Mouse (Mus musculus) right cerebral cortex, postnatal 25 days (tissue): ENCODE results near the gene Car11.

Experiments
- DNase-seq: peaks from one replicate; pipeline ENCODE4 v3.0.0; 2022

The Car11 gene

GRCm38 (mm10) chr7:45726419-45726818 is 26.8 kb downstream of the Car11 start:
- DNase-seq: no peak

GRCm38 (mm10) chr7:45727625-45728024 is 28.0 kb downstream of the Car11 start:
- no peak for DNase-seq

DNA sequence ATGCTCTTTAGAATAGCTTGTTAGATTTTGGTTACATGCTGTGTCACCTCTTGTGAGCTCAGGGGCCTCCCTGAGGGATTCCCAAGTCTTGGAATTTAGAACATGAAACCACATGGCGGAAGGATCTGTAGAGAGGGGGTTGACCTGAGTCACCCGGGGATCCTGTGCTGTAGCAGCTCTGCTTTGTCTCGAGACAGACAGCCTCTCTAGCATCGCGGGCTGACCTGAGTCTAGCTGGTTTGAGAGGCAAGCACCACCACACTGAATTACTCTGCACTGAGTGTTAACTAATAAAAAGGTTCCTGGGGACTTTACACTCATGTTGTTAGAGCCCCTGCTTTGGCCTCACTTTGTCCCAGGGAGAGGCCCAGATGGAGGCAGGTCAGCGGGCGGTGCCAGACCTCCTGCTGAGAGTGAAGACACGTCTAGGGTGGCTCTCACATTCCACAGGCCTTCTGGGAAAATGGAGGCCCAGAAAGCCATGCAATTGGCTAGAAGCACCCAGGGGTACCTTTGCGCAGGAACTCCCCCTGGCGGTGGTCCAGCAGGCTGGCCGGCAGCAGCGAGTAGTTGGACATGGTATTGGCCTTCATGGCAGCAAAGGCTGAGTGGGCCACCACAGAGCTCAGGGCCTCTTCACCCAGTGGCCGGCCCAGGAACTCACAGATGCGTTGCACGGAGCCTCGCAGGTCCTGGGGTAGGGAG is 31.2 kb downstream of the Car11 start:
- DNase-seq: no peak

GRCm38 (mm10) chr7:45733477-45733876 is 33.8 kb downstream of the Car11 start:
- no peak for DNase-seq

DNA sequence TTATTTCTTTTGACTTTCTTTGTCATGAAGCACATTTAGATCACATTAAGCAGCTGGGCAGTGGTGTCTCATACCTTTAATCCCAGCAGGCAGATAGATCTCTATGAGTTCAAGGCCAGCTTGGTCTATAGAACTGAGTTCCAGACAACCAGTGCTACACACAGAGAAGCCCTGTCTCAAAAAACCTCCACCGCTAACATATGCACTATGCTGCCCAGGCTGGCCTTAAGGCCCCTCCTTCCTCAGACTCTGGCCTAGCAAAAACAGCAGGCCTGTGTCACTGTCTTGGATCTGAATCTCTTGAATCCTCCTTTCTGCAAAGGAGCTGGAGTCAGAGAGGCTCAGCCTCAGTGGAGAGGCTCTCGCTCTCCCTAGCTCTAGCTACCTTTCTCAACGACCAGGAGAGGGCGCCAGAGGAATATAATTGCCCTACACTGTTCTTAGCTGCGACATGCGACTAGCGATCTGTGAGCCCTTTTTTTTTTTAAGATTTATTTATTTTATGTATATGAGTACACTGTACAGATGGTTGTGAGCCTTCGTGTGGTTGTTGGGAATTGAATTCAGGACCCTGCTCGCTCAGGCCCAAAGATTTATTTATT is 39.6 kb downstream of the Car11 start:
- peak; percentile 67 for DNase-seq

- DNase-seq: no peak
Observed at GRCm38 (mm10) chr7:45739820-45740219, 40.2 kb downstream of the Car11 start.

GRCm38 (mm10) chr7:45741308-45741707 is 41.7 kb downstream of the Car11 start:
- DNase-seq: no peak

- DNase-seq: peak; percentile 49
Observed at GRCm38 (mm10) chr7:45741777-45742176, 42.1 kb downstream of the Car11 start.

GRCm38 (mm10) chr7:45742338-45742737 is 42.7 kb downstream of the Car11 start:
- peak; percentile 82 for DNase-seq

DNA sequence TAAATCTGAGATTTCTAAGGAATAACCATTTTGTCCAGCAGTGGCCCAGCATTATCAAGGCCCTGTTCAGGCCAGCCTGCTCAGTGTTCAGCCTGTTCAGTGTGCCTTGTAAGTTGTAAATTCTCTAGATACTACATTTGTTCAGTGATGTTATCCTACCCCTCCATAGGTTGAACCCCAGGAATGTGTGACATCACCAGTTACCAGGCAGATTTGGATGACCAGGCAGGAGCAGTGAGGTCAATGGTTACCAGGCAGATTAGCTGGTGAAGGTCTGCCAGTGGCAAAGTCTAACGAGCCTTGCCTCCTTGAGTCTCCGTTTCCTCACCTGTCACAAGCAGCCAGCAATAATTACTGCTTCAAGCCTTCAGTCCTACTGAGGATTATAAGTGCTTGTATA is 44.7 kb downstream of the Car11 start:
- DNase-seq: peak; percentile 62

DNA sequence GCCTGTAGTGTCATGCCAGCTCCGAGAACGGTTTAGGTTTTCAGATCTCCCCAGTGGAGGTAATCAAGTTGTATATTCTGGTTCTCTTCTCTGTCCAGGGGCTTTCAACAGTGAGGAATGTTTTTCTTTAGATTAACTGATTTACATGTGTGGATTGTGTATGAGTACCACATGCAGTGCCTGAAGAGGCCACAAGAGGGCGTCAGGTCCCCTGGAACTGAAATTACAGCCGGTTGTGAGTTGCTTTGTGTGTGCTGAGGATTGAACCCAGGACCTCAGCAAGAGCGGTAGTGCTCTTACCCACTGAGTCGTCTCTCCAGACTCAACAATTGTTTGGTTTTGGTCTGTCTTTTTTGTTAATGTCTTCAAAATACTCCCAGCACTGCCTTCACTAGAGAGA is 46.9 kb downstream of the Car11 start:
- DNase-seq: no peak

GRCm38 (mm10) chr7:45747450-45747849 is 47.8 kb downstream of the Car11 start:
- DNase-seq: no peak

DNA sequence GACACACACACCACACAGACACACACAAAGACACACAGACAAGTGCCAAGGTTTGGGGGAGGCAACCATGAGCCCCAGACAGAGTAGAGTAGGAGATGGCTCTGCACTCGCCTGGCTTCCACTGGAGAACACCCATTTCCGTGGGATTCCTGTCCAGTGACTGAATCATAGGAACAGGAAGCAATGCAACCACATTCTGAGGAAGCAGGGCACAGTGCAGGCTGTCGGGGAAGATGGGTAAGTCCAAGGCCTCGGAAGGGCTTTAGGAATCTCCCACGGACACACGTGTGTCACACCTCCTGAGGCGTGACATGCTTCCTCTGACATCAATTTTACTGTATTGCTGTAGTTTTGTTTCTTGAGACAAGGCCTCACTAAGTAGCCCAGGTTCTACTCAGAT is 48.5 kb downstream of the Car11 start:
- DNase-seq: no peak

- no peak for DNase-seq
Observed at GRCm38 (mm10) chr7:45749401-45749800, 49.8 kb downstream of the Car11 start.

DNA sequence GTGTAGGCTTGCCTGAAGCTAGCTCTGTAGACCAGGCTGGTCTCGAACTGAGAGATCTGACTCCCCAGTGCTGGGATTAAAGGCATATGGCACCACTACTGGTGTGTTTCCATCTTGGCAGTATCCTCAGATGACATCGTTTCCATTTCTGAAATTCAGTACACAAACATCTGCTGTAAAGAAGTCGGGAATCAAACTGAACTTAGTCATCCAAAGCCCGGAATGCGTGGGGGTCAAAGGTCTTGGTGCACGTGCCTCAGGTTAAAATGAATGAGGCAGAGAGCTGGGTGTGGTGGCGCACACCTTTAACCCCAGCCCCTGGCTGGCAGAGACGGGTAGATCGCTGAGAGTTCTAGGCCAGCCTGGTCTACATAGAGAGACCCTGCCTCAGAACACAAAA is 50.5 kb downstream of the Car11 start:
- no peak for DNase-seq
